Comparison of ENCODE assay signal across 14 mouse cellular contexts in genomic region chr1:55700726-55701125, GRCm38 (mm10).
"Had no signal": no experiment of that assay in that cellular context is flagged by ENCODE, and none has a peak within 500 bp of the region (broad histone marks: within the 10 kb centered on the region; RNA-seq: fewer than 3 reads in every experiment).

No protein-coding gene starts in this region.

- H3K4me2 ChIP-seq: liver, embryonic 11.5 days; liver, embryonic 15.5 days; midbrain, embryonic 15.5 days; neural tube, embryonic 15.5 days; stomach, embryonic 15.5 days had no signal

- ATAC-seq: lung, postnatal 0 days had no signal

- H3K4me3 ChIP-seq: left cerebral cortex, adult 2 months; limb, embryonic 10.5 days; liver, embryonic 15.5 days; midbrain, embryonic 10.5 days; midbrain, embryonic 15.5 days; neural tube, embryonic 15.5 days; stomach, embryonic 15.5 days had no signal

- H3K27me3 ChIP-seq: liver, embryonic 15.5 days; midbrain, embryonic 15.5 days; neural tube, embryonic 15.5 days; stomach, embryonic 15.5 days had no signal

- H3K9me3 ChIP-seq: limb, embryonic 10.5 days; liver, embryonic 15.5 days; midbrain, embryonic 10.5 days; midbrain, embryonic 15.5 days; neural tube, embryonic 15.5 days; stomach, embryonic 15.5 days had no signal

- H3K9ac ChIP-seq: liver, embryonic 15.5 days; midbrain, embryonic 15.5 days; neural tube, embryonic 15.5 days; stomach, embryonic 15.5 days had no signal

- DNase-seq: kidney, postnatal 14 days; lung, adult 2 months; lung, postnatal 36 days; right cerebral cortex, postnatal 14 days; thymus, postnatal 36 days had no signal

- H3K4me1 ChIP-seq: liver, embryonic 15.5 days; stomach, embryonic 15.5 days had no signal

- H3K27ac ChIP-seq: left cerebral cortex, adult 2 months; limb, embryonic 10.5 days; liver, embryonic 15.5 days; midbrain, embryonic 10.5 days; midbrain, embryonic 15.5 days; neural tube, embryonic 15.5 days; stomach, embryonic 15.5 days had no signal

- H3K36me3 ChIP-seq: limb, embryonic 10.5 days; liver, embryonic 15.5 days; midbrain, embryonic 10.5 days; midbrain, embryonic 15.5 days; neural tube, embryonic 15.5 days; stomach, embryonic 15.5 days had no signal
